Mouse (Mus musculus) forebrain, embryonic 10.5 days (tissue): ENCODE measurements around the gene Slco2b1. TPM values are rescaled to one million over a fixed set of nuclear protein-coding genes. Genes with fewer than 3 reads are reported as not detected.
"Not testable (repeated sequence)": the region's sequence is repeated elsewhere in the genome, so short reads cannot be mapped to it uniquely, and the experiment has no call there.

ENCODE experiments used
- DNase-seq: peaks from one replicate; pipeline ENCODE4 v3.0.0-alpha.2; 2017; ENCODE audit warnings: low spot score; ENCODE audit errors: extremely low spot score
- H3K27ac ChIP-seq: fragments of 300-500 bp; sonication (generic); 2 replicates; pipeline ENCODE4 v1.5.1; 2016; ENCODE audit warnings: mild to moderate bottlenecking
- H3K27me3 ChIP-seq: fragments of 300-500 bp; sonication (generic); 2 replicates; pipeline ENCODE4 v1.6.1; 2016; ENCODE audit warnings: mild to moderate bottlenecking; ENCODE audit not compliant: poor library complexity, severe bottlenecking
- H3K36me3 ChIP-seq: fragments of 300-500 bp; sonication (generic); replicated peaks from 2 replicates; pipeline ENCODE4 v1.6.1; 2016; ENCODE audit warnings: mild to moderate bottlenecking, moderate library complexity
- H3K4me1 ChIP-seq: fragments of 300-500 bp; sonication (generic); 2 replicates; pipeline ENCODE4 v1.6.1; 2016
- H3K4me3 ChIP-seq: fragments of 300-500 bp; sonication (generic); 2 replicates; pipeline ENCODE4 v1.5.1; 2016; ENCODE audit warnings: mild to moderate bottlenecking, moderate library complexity
- H3K9me3 ChIP-seq: fragments of 300-500 bp; sonication (generic); 2 replicates; pipeline ENCODE4 v1.6.1; 2016; ENCODE audit warnings: mild to moderate bottlenecking, moderate library complexity
- WGBS: fragments of 180-500 bp; shearing (Covaris S2); methylation state at CpG from one replicate; pipeline ENCODE4 v1.1.7; 2016; 5-methylcytosine and 5-hydroxymethylcytosine counted together
- polyA plus RNA-seq: library from polyadenylated mRNA; unstranded; fragments of >200 nt; fragmentation: Nextera tagmentation; extraction: Ambion mirVana; gene quantifications from 2 replicates; pipeline ENCODE4 v1.2.1, GENCODE M21; 2016

Slco2b1 gene
- polyA plus RNA-seq, 1 experiment from 2014 or later = 2.0 TPM

GRCm38 (mm10) chr7:99706341-99707037 lies 4.7 kb downstream of the Slco2b1 start:
- H3K36me3 ChIP-seq = no peaks in the 10 kb centered on the region
- peaks cover 44% of the 10 kb centered on the region for H3K4me1 ChIP-seq
- WGBS = 63% methylated on average over 4 of the region's 4 CpGs
- 0 out of 2 replicates have a peak, but pooled peaks cover 9% of the 10 kb centered on the region for H3K27me3 ChIP-seq
- DNase-seq = no peak
- H3K27ac ChIP-seq = peak overlapping the region; percentile 57
- no peaks in the 10 kb centered on the region for H3K9me3 ChIP-seq
- H3K4me3 ChIP-seq = 0 out of 2 replicates have a peak overlapping the region, but pooled peaks have one; percentile 5

GRCm38 (mm10) chr7:99704736-99705519 lies 6.2 kb downstream of the Slco2b1 start:
- Histone ChIP-seq H3K9me3 (no peaks in the 10 kb centered on the region), H3K27ac (peak overlapping the region; percentile 20; the same call in 1 of the 2 replicates), H3K4me1 (peaks cover 44% of the 10 kb centered on the region), H3K4me3 (no peak overlapping the region), H3K27me3 (0 out of 2 replicates have a peak, but pooled peaks cover 12% of the 10 kb centered on the region), H3K36me3 (no peaks in the 10 kb centered on the region)
- WGBS = 85% methylated on average over 3 of the region's 3 CpGs
- no peak for DNase-seq

GRCm38 (mm10) chr7:99702201-99702600 lies 8.9 kb downstream of the Slco2b1 start:
- WGBS = 37% methylated on average over 6 of the region's 6 CpGs
- H3K4me3 ChIP-seq = no peak overlapping the region
- H3K4me1 ChIP-seq = peaks cover 32% of the 10 kb centered on the region
- no peaks in the 10 kb centered on the region for H3K9me3 ChIP-seq
- DNase-seq = no peak
- 0 out of 2 replicates have a peak, but pooled peaks cover 4% of the 10 kb centered on the region for H3K27me3 ChIP-seq
- H3K27ac ChIP-seq = 0 out of 2 replicates have a peak overlapping the region, but pooled peaks have one; percentile 41
- H3K36me3 ChIP-seq = no peaks in the 10 kb centered on the region

- no peak overlapping the region for H3K4me3 ChIP-seq
Observed at GRCm38 (mm10) chr7:99700641-99701040, 10.5 kb downstream of the Slco2b1 start.

GRCm38 (mm10) chr7:99699709-99700151 lies 11.4 kb downstream of the Slco2b1 start:
- Histone ChIP-seq H3K27ac (no peak overlapping the region), H3K9me3 (no peaks in the 10 kb centered on the region), H3K4me3 (no peak overlapping the region), H3K36me3 (no peaks in the 10 kb centered on the region), H3K27me3 (0 out of 2 replicates have a peak, but pooled peaks cover 4% of the 10 kb centered on the region), H3K4me1 (peaks cover 18% of the 10 kb centered on the region)
- WGBS = 82% methylated on average over 3 of the region's 3 CpGs
- DNase-seq = no peak

More at GRCm38 (mm10) chr7:99700641-99701040, 10.5 kb downstream of the Slco2b1 start:
- H3K36me3 ChIP-seq = no peaks in the 10 kb centered on the region
- H3K27me3 ChIP-seq = 0 out of 2 replicates have a peak, but pooled peaks cover 4% of the 10 kb centered on the region
- H3K27ac ChIP-seq = no peak overlapping the region
- 78% methylated on average over 4 of the region's 4 CpGs for WGBS
- H3K4me1 ChIP-seq = peaks cover 18% of the 10 kb centered on the region
- H3K9me3 ChIP-seq = no peaks in the 10 kb centered on the region
- DNase-seq = no peak

GRCm38 (mm10) chr7:99699106-99699505 lies 12.0 kb downstream of the Slco2b1 start:
- Histone ChIP-seq H3K27me3 (0 out of 2 replicates have a peak, but pooled peaks cover 4% of the 10 kb centered on the region), H3K9me3 (no peaks in the 10 kb centered on the region), H3K4me3 (no peak overlapping the region), H3K36me3 (no peaks in the 10 kb centered on the region), H3K4me1 (peaks cover 18% of the 10 kb centered on the region), H3K27ac (no peak overlapping the region)
- 54% methylated on average over 3 of the region's 3 CpGs for WGBS
- DNase-seq = no peak

GRCm38 (mm10) chr7:99698576-99698975 lies 12.6 kb downstream of the Slco2b1 start:
- Histone ChIP-seq H3K9me3 (no peaks in the 10 kb centered on the region), H3K27me3 (0 out of 2 replicates have a peak, but pooled peaks cover 4% of the 10 kb centered on the region), H3K36me3 (no peaks in the 10 kb centered on the region), H3K27ac (0 out of 2 replicates have a peak overlapping the region, but pooled peaks have one; percentile 33), H3K4me3 (no peak overlapping the region), H3K4me1 (peaks cover 18% of the 10 kb centered on the region)
- no peak for DNase-seq
- 90% methylated on average over 3 of the region's 3 CpGs for WGBS

GRCm38 (mm10) chr7:99695471-99696057 lies 15.6 kb downstream of the Slco2b1 start:
- Histone ChIP-seq H3K27me3 (no peaks in the 10 kb centered on the region), H3K4me3 (no peak overlapping the region), H3K27ac (no peak overlapping the region), H3K36me3 (no peaks in the 10 kb centered on the region), H3K4me1 (peaks cover 4% of the 10 kb centered on the region; the same call in 1 of the 2 replicates), H3K9me3 (no peaks in the 10 kb centered on the region)
- 85% methylated on average over 8 of the region's 8 CpGs for WGBS
- no peak for DNase-seq

- H3K36me3 ChIP-seq, H3K9me3 ChIP-seq, H3K4me1 ChIP-seq, H3K27ac ChIP-seq, DNase-seq, H3K4me3 ChIP-seq, H3K27me3 ChIP-seq: not testable (repeated sequence)
- 80% methylated on average over 5 of the region's 5 CpGs for WGBS
Observed at GRCm38 (mm10) chr7:99694424-99694823, 16.7 kb downstream of the Slco2b1 start.

GRCm38 (mm10) chr7:99693976-99694375 lies 17.2 kb downstream of the Slco2b1 start:
- Histone ChIP-seq H3K4me3 (no peak overlapping the region), H3K27me3 (no peaks in the 10 kb centered on the region), H3K9me3 (no peaks in the 10 kb centered on the region), H3K27ac (no peak overlapping the region), H3K4me1 (no peaks in the 10 kb centered on the region), H3K36me3 (no peaks in the 10 kb centered on the region)
- DNase-seq = no peak
- 93% methylated on average over 3 of the region's 3 CpGs for WGBS

GRCm38 (mm10) chr7:99693387-99693786 lies 17.8 kb downstream of the Slco2b1 start:
- Histone ChIP-seq H3K9me3 (no peaks in the 10 kb centered on the region), H3K27ac (no peak overlapping the region), H3K27me3 (no peaks in the 10 kb centered on the region), H3K4me3 (no peak overlapping the region), H3K36me3 (no peaks in the 10 kb centered on the region), H3K4me1 (no peaks in the 10 kb centered on the region)
- 94% methylated on average over 3 of the region's 3 CpGs for WGBS
- no peak for DNase-seq

GRCm38 (mm10) chr7:99692396-99692795 lies 18.7 kb downstream of the Slco2b1 start:
- Histone ChIP-seq H3K4me3 (no peak overlapping the region), H3K36me3 (no peaks in the 10 kb centered on the region), H3K27me3 (no peaks in the 10 kb centered on the region), H3K27ac (no peak overlapping the region), H3K4me1 (no peaks in the 10 kb centered on the region), H3K9me3 (no peaks in the 10 kb centered on the region)
- WGBS = 59% methylated on average over 3 of the region's 3 CpGs
- DNase-seq = no peak
